Mouse (Mus musculus) cerebellum, postnatal 25 days (tissue): ENCODE results near the gene Gm4070.
"Not testable (repeated sequence)": the region's sequence is repeated elsewhere in the genome, so short reads cannot be mapped to it uniquely, and the experiment has no call there.

Source experiments
- DNase-seq, 2 experiments: peaks; one replicate each; pipeline ENCODE4 v3.0.0; 2021; ENCODE audit warnings: mixed read lengths in 2 of 2

The Gm4070 gene

GRCm38 (mm10) chr7:105953812-105954211 lies at the start of gene Gm4070:
Gm4070 (minus strand) TSS chr7:105953967.
- not testable (repeated sequence) for DNase-seq

- DNase-seq: not testable (repeated sequence)
Measured at GRCm38 (mm10) chr7:105954540-105954939, 773 bp upstream of the Gm4070 start.

GRCm38 (mm10) chr7:105952408-105952807 lies 1.4 kb downstream of the Gm4070 start:
- DNase-seq: not testable (repeated sequence)

- DNase-seq: not testable (repeated sequence)
Measured at GRCm38 (mm10) chr7:105945238-105945637, 8.5 kb downstream of the Gm4070 start.

GRCm38 (mm10) chr7:105932132-105932531 lies 21.6 kb downstream of the Gm4070 start:
- not testable (repeated sequence) for DNase-seq

- not testable (repeated sequence) for DNase-seq
Measured at GRCm38 (mm10) chr7:105883588-105884336, 70.0 kb downstream of the Gm4070 start.

- DNase-seq: not testable (repeated sequence)
Measured at GRCm38 (mm10) chr7:105879717-105880484, 73.9 kb downstream of the Gm4070 start.

- not testable (repeated sequence) for DNase-seq
Measured at GRCm38 (mm10) chr7:105855718-105856560, 97.8 kb downstream of the Gm4070 start.
